Mouse (Mus musculus) thymus, postnatal 10 days (tissue): ENCODE measurements at regions not wholly inside any gene's neighbourhood (a gene's known extent, or its start where the extent isn't known, plus 50 kb on each side); places are given as distances from the start of the nearest gene placed in this dataset.
A peak's percentile ranks its signal among the peaks of the same experiment; 100 is the strongest.
"Not testable (repeated sequence)": the region's sequence is repeated elsewhere in the genome, so short reads cannot be mapped to it uniquely, and the experiment has no call there.

ENCODE experiments used
- DNase-seq, 2 experiments: peaks; one replicate each; pipeline ENCODE4 v3.0.0; 2021; ENCODE audit warnings: low spot score in 2 of 2

DNA sequence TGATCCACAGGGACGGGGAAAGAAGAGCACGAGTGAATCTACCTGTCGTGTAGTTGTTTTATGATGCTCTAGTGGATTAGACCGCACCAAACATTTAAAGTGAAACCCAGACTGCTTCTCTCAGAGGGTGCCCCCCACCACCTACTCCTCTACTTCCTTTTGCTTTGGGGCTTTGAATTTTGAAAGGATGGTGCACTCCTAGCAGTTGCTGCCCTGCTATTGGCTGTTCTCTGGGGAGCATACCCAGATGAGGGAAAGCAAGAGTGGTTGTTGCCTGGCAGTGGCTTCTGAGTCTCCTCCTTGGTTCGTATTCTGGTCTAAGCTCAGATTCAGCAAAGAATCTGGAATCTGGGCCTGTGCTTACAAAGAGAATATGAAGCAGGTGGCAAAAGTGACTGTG is 71.4 kb upstream of the Olfr1507 start:
- peak; percentile 43 to 64 for DNase-seq

DNA sequence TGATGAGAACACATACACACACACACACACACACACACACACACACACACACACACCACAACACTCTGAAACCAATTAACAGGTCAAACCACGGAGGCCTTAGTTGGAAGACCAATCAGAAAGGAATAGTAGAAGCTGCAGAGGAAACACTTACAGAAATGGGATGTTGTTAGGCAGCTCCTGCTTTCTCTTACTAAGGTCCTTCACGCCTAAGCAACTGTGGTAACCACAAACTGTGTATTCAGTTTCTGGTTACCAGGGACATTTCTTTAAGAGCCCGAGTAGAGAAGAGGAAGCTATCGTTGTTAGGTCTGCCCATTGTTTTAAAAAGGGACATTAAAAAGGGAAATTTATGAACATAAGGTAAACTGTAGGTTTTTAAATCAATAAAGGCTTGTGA is 70.1 kb upstream of the Olfr1507 start:
- no peak for DNase-seq

DNA sequence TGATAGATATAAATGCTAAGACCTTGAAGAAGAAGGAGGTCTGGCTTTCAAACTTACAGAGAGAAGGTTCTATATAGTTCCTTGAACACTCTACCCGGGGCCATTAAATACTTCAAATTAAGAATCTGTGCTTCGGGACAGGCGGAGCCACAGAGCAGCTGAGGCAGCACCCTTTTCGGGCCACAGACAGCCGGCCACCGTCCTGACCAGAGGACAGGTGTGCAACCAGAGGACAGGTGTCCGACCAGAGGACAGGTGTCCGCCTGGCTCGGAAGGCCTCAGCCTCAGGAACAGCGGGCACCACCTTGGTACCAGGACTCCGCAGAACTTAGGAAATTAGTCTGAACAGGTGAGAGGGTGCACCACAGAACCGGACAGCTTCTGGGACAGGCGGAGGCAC is 60.8 kb upstream of the Olfr1507 start:
- not testable (repeated sequence) for DNase-seq

DNA sequence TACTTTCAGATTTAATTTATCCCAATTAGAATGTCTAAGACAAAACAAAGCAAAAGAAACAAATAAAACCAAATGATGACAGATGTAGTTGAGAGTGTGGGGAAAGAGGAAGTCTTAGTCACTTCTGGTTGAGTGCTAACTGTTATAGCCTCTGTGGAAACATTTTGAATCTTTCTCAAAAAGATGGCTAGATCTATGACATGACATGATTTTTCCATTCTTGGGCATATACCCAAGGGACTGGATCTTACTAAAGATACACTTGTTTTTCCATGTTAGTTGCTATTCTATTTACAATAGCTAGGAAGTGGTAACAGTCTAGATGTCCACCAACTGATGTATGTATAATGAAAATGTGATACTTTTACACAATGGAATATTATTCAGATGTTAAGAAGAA is 57.9 kb upstream of the Olfr1507 start:
- DNase-seq = no peak

DNA sequence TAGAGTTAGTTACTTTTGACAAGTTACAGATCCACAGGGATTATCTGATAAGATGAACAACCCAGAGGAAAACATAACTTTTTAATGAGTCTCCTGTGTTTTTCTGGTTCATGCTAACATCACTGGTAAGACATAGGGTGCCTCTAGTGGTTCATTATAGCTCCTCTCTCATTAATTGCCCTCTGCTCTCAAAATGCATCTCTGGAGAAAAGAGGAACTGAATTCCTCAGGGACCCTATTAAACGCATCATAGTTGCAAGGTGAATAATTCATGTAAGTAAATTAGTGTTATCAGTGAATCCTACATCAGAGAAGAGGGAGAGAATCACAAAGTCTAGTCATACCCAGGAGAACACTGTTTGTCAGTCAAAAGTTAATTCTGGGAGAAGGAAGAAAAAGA is 52.4 kb upstream of the Olfr1507 start:
- DNase-seq = no peak
